In genomic region chr4:87641551-87641950, GRCm38 (mm10) we compare ENCODE assay signal across 20 mouse cellular contexts.
"Had no signal": no experiment of that assay in that cellular context is flagged by ENCODE, and none has a peak within 500 bp of the region (broad histone marks: within the 10 kb centered on the region; RNA-seq: fewer than 3 reads in every experiment).

No protein-coding gene starts in this region.

- H3K4me2 ChIP-seq: forebrain, embryonic 15.5 days; heart, embryonic 11.5 days; heart, embryonic 13.5 days; heart, embryonic 15.5 days; hindbrain, embryonic 13.5 days; hindbrain, embryonic 15.5 days; kidney, embryonic 15.5 days; limb, embryonic 13.5 days had no signal

- H3K9ac ChIP-seq: forebrain, embryonic 15.5 days; forebrain, postnatal 0 days; heart, embryonic 13.5 days; heart, embryonic 15.5 days; hindbrain, embryonic 13.5 days; hindbrain, embryonic 15.5 days; kidney, embryonic 15.5 days; limb, embryonic 13.5 days had no signal

- H3K27ac ChIP-seq: forebrain, embryonic 15.5 days; heart, adult 2 months; heart, embryonic 13.5 days; heart, embryonic 15.5 days; hindbrain, embryonic 13.5 days; hindbrain, embryonic 15.5 days; hindbrain, postnatal 0 days; limb, embryonic 13.5 days had no signal

- H3K4me3 ChIP-seq: forebrain, embryonic 15.5 days; heart, adult 2 months; heart, embryonic 13.5 days; heart, embryonic 15.5 days; hindbrain, embryonic 13.5 days; hindbrain, embryonic 15.5 days; kidney, embryonic 15.5 days; limb, embryonic 13.5 days had no signal

- H3K27me3 ChIP-seq: forebrain, embryonic 15.5 days; heart, embryonic 13.5 days; heart, embryonic 15.5 days; hindbrain, embryonic 13.5 days; hindbrain, embryonic 15.5 days; limb, embryonic 13.5 days had no signal

- DNase-seq: forebrain, postnatal 0 days; gastrocnemius, postnatal 14 days; gastrocnemius, postnatal 36 days; heart, adult 11 months; heart, adult 2 months; heart, postnatal 14 days; heart, postnatal 36 days; layer of hippocampus, adult 9-11 months; layer of hippocampus, postnatal 36 days; left cerebral cortex, postnatal 4 days had no signal

- H3K36me3 ChIP-seq: forebrain, embryonic 15.5 days; heart, embryonic 13.5 days; heart, embryonic 15.5 days; hindbrain, embryonic 13.5 days; hindbrain, embryonic 15.5 days; kidney, embryonic 15.5 days; limb, embryonic 13.5 days had no signal

- H3K9me3 ChIP-seq: forebrain, embryonic 15.5 days; heart, embryonic 15.5 days; hindbrain, embryonic 13.5 days; hindbrain, embryonic 15.5 days; kidney, embryonic 15.5 days; limb, embryonic 13.5 days had no signal

- ATAC-seq: forebrain, embryonic 15.5 days; forebrain, postnatal 0 days; hindbrain, postnatal 0 days; intestine, embryonic 16.5 days had no signal

- H3K4me1 ChIP-seq: heart, embryonic 13.5 days; heart, embryonic 15.5 days had no signal
